Mouse (Mus musculus) lung, embryonic 16.5 days (tissue): ENCODE measurements around the gene Rpl5. TPM values are rescaled to one million over a fixed set of nuclear protein-coding genes. Genes with fewer than 3 reads are reported as not detected.
A peak's percentile ranks its signal among the peaks of the same experiment; 100 is the strongest.

Source experiments
- ATAC-seq: fragments of 200-750 bp; cut with Nextera tagmentation; 2 replicates; pipeline ENCODE4 v1.8.0; 2017; ENCODE audit warnings: low read depth, mild to moderate bottlenecking, moderate library complexity
- H3K27ac ChIP-seq: fragments of 300-500 bp; sonication (generic); 2 replicates; pipeline ENCODE4 v1.5.1; 2014; ENCODE audit warnings: mild to moderate bottlenecking, control low read depth, low read length
- H3K27me3 ChIP-seq: fragments of 300-500 bp; sonication (generic); 2 replicates; pipeline ENCODE4 v1.6.1; 2014; ENCODE audit warnings: low read depth, low read length, mixed read lengths; ENCODE audit not compliant: control insufficient read depth, insufficient read depth
- H3K36me3 ChIP-seq: fragments of 300-500 bp; sonication (generic); 2 replicates; pipeline ENCODE4 v1.6.1; 2014; ENCODE audit warnings: low read length; ENCODE audit not compliant: control insufficient read depth, insufficient read depth
- H3K4me1 ChIP-seq: fragments of 300-500 bp; sonication (generic); replicated peaks from 2 replicates; pipeline ENCODE4 v1.6.1; 2014; ENCODE audit warnings: low read length, mixed read lengths; ENCODE audit not compliant: control insufficient read depth, insufficient read depth
- H3K4me2 ChIP-seq: fragments of 300-500 bp; sonication (generic); 2 replicates; pipeline ENCODE4 v1.6.1; 2014; ENCODE audit warnings: low read depth, low read length, control low read depth
- H3K4me3 ChIP-seq: fragments of 300-500 bp; sonication (generic); 2 replicates; pipeline ENCODE4 v1.5.1; 2014; ENCODE audit warnings: mild to moderate bottlenecking, low read length, control low read depth
- H3K9ac ChIP-seq: fragments of 300-500 bp; sonication (generic); 2 replicates; pipeline ENCODE4 v1.6.1; 2014; ENCODE audit warnings: low read length, control low read depth
- H3K9me3 ChIP-seq: fragments of 300-500 bp; sonication (generic); 2 replicates; pipeline ENCODE4 v1.6.1; 2016; ENCODE audit warnings: low read length; ENCODE audit not compliant: control insufficient read depth
- WGBS: fragments of 180-500 bp; shearing (Covaris S2); extraction: QIAGEN DNeasy Blood & Tissue Kit; methylation state at CpG from one replicate; pipeline ENCODE4 v1.1.7; 2014; 5-methylcytosine and 5-hydroxymethylcytosine counted together
- polyA plus RNA-seq: library from polyadenylated mRNA; unstranded; fragments of >200 nt; fragmentation: Nextera tagmentation; extraction: Ambion mirVana; gene quantifications from 2 replicates; pipeline ENCODE4 v1.2.1, GENCODE M21; 2015

The Rpl5 gene
- 59.0 and 63.5 TPM in 2 replicates for polyA plus RNA-seq

DNA sequence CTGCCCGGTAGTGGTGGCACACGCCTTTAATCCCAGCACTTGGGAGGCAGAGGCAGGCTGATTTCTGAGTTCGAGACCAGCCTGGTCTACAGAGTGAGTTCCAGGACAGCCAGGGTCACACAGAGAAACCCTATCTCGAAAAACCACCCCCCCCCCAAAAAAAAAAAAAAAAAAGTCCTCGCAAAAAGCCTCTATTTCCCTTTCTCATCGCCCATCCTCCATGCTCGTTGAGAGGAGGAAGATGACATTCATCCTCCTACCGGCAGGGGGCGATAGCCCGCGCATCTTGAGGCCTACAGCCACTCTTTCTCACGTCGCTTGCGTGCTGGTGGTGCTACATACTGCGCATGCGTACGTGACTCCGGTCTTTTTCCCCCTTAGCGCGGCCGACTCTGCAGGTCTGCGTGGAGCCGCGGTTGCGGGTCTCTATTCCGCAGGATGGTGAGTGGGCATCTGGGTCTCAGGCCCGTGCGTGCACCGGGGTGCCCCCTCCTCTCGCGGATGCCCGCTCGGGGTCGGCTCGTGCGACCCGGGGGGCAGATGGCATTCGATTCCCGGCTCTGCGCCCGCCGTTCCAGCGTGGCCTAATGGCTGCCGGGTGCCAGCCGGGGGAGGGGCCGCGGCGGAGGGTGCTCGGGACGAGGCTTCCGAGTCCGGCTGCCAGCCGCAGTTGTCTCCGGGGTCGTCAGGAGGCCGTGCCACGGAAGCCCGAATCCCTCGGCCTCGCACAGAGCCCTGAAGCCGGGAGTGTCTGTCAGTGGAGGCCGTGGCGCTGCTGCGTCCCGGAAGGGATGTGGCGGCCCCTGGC, at the start of gene Rpl5:
Gene Rpl5 (plus strand): TSS at position 297 of the 808 bp plus-strand sequence.
- peak within 1 kb of the TSS; percentile 100 for H3K4me3 ChIP-seq
- peak within 1 kb of the TSS; percentile 86 for H3K4me2 ChIP-seq
- H3K27ac ChIP-seq: peak within 1 kb of the TSS; percentile 70
- peaks cover 5% of the 10 kb centered on the region; the same call in 1 of the 2 replicates for H3K4me1 ChIP-seq
- 4% methylated on average over 66 of the region's 66 CpGs for WGBS
- H3K36me3 ChIP-seq: peaks cover 27% of the 10 kb centered on the region
- H3K9me3 ChIP-seq: no peaks in the 10 kb centered on the region
- peak within 1 kb of the TSS; percentile 100 for H3K9ac ChIP-seq
- ATAC-seq: peak; percentile 98
- H3K27me3 ChIP-seq: no peaks in the 10 kb centered on the region

DNA sequence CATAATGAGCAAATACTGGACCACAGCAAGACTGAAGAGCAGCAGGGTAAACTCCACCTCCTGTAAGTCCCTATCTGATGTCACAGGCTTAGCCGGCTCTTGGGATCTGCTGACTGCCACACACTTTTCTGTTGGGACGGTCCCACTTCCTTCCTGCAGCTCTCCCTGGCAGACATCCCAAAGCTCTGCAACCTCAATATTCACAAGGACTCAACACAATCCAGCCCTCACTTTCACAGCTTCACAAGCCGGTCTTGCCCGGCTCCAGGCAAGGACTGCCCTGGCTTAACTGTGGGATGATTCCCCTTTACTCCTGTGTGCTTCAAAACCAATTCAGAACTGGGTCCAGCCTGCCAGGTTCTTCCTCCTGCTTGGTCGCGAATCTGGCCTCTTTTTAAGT, 46.5 kb upstream of the Rpl5 start:
- peak overlapping the region; percentile 24 for H3K4me2 ChIP-seq
- peak; percentile 90 for ATAC-seq

DNA sequence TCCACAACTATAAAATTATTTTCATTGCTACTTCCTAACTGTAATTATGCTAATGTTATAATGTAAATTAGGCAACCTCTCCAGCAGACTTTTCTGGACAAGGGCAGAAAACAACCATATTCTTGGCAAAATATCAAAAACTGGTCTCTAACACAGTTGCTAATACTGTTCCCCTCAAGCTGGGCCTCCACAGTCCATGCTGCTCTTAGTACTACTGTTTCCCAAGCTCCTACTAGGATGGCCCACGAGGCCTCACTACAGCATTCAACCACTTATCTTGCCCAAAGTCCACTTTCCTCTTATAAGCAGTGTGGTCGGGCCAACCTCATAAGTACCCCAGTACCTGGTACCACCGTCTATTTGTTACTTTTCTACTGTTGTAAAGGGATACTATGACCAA, 45.7 kb upstream of the Rpl5 start:
- peaks cover 2% of the 10 kb centered on the region; the same call in 1 of the 2 replicates for H3K9me3 ChIP-seq
- peaks cover 12% of the 10 kb centered on the region for H3K4me1 ChIP-seq
- ATAC-seq: peak; percentile 66
- no peak overlapping the region for H3K9ac ChIP-seq
- H3K27me3 ChIP-seq: no peaks in the 10 kb centered on the region
- H3K36me3 ChIP-seq: peaks cover 3% of the 10 kb centered on the region; the same call in 1 of the 2 replicates
- no peak overlapping the region for H3K4me3 ChIP-seq
- no peak overlapping the region for H3K27ac ChIP-seq
- H3K4me2 ChIP-seq: no peak overlapping the region
- WGBS: 60% methylated on average over 3 of the region's 3 CpGs

More for the DNA sequence above, 46.5 kb upstream of the Rpl5 start:
- peak overlapping the region; percentile 60; the same call in 1 of the 2 replicates for H3K27ac ChIP-seq
- no peaks in the 10 kb centered on the region for H3K27me3 ChIP-seq
- H3K4me3 ChIP-seq: no peak overlapping the region
- peaks cover 12% of the 10 kb centered on the region for H3K4me1 ChIP-seq
- peaks cover 2% of the 10 kb centered on the region; the same call in 1 of the 2 replicates for H3K9me3 ChIP-seq
- no peak overlapping the region for H3K9ac ChIP-seq
- WGBS: 18% methylated on average over 6 of the region's 6 CpGs
- peaks cover 3% of the 10 kb centered on the region; the same call in 1 of the 2 replicates for H3K36me3 ChIP-seq

DNA sequence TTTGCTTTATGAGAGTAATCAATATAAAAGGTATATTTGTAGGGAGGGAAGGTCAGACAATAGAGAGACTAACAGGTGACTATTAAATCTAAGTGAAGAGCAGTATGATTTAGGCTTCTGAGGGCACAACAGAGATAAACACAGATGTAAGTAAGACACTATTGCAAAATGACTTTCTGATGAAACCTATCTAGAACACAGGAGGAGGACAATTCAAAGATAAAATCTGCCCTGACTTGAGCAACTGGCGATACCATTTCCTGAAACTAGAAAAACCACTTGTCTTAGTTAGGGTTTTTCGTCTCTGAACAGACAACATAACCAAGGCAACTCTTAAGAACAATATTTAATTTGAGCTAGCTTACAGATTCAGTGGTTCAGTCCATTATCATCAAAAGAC, 44.8 kb upstream of the Rpl5 start:
- 66% methylated on average over 2 of the region's 2 CpGs for WGBS
- ATAC-seq: no peak
- no peak overlapping the region for H3K9ac ChIP-seq

DNA sequence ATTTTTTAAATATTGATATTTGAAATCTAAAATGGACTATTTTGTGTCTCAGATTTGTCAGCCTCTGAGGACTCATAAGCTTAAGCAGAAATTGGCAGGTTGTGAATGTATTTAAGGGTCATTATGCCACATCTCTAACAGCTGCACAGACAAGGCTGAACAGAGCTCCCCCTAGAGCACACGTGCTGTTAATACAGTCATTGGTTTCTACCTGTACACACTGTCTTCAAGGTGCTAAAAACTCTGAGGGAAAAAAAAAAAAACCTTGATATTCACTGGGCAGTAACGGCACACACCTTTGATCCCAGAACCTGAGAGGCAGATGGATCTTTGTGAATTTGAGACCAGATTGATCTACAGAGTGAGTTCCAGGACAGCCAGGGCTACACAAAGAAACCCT, 41.3 kb upstream of the Rpl5 start:
- WGBS: 43% methylated on average over 2 of the region's 2 CpGs
- peaks cover 8% of the 10 kb centered on the region for H3K4me1 ChIP-seq
- ATAC-seq: no peak

More for the DNA sequence above, 44.8 kb upstream of the Rpl5 start:
- no peak overlapping the region for H3K27ac ChIP-seq
- H3K4me2 ChIP-seq: no peak overlapping the region
- H3K4me1 ChIP-seq: peaks cover 12% of the 10 kb centered on the region
- no peaks in the 10 kb centered on the region for H3K27me3 ChIP-seq
- no peaks in the 10 kb centered on the region for H3K36me3 ChIP-seq
- no peaks in the 10 kb centered on the region for H3K9me3 ChIP-seq
- H3K4me3 ChIP-seq: no peak overlapping the region

DNA sequence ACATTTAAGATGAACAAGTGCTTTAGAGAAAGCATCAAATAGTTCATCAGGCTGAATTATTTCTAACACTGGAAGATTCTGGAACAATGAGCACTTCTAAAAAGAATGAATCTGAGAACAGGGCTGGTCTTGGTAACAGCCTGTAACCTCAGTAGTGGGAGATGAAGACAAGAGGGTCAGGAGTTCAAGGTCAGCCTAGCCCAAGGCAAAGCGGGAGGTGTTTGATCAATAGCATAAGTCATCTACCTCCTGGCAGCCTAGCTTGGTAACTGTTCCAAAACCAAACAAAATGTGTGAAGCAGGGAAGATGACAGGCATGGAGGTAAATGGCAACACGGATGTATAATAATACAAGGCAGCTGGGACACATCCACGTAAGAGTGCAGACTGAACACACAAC, 36.3 kb upstream of the Rpl5 start:
- H3K4me3 ChIP-seq: no peak overlapping the region
- peaks cover 6% of the 10 kb centered on the region for H3K4me1 ChIP-seq
- WGBS: 67% methylated on average over 3 of the region's 3 CpGs
- H3K4me2 ChIP-seq: no peak overlapping the region
- no peaks in the 10 kb centered on the region for H3K27me3 ChIP-seq
- no peak overlapping the region for H3K9ac ChIP-seq
- H3K27ac ChIP-seq: no peak overlapping the region
- no peaks in the 10 kb centered on the region for H3K36me3 ChIP-seq
- no peaks in the 10 kb centered on the region for H3K9me3 ChIP-seq
- ATAC-seq: no peak

More for the DNA sequence above, 41.3 kb upstream of the Rpl5 start:
- no peaks in the 10 kb centered on the region for H3K27me3 ChIP-seq
- no peak overlapping the region for H3K4me2 ChIP-seq
- no peak overlapping the region for H3K27ac ChIP-seq
- H3K9me3 ChIP-seq: no peaks in the 10 kb centered on the region
- H3K4me3 ChIP-seq: no peak overlapping the region
- no peaks in the 10 kb centered on the region for H3K36me3 ChIP-seq
- no peak overlapping the region for H3K9ac ChIP-seq

DNA sequence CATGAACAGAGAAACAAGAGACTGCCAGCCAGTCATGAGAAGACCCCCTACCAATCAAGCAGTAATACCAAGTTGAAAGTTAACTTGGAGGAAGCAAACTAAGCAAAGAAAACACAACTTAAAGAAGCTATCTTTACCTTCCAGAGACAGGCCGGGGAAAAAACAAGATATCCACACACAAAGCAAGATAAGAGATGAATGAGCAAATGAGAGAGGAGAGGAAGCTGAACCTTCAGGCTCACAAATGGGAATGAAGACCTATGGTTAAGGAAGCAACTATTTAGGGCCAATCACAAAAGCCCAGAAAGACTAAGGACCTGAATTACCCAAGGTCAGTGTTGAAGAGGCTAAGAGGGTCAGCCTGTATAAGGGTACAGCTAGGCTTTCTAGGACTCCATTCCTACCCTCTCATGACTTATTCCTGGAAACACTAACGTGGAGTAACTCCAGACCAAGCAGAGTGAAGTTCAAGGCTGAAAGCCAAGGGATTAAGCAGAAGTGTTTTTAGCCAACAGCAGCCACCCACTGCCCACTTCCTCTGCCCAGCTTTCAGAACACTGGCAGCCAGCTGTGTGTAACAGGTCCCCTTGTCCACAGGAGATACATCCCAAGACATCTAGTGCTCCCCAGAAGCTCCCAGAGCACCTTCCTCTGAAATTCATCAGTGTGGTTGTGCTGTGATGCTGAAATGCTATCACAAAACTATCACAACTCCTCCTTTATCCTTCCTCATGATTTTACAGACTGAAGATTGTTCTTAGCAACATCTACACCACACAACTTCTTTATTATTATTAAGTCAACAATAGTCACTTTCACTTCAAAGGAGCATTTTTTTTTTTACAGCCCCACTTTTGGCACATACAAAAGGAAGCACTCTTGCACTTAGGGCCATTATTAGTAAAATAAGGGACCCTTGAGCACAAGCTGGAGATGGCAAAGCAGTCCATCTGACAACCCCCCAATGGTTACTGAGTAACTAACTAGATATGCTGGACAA, 33.9 kb upstream of the Rpl5 start:
- no peaks in the 10 kb centered on the region for H3K9me3 ChIP-seq
- no peaks in the 10 kb centered on the region for H3K36me3 ChIP-seq
- H3K4me3 ChIP-seq: no peak overlapping the region
- H3K4me1 ChIP-seq: peaks cover 6% of the 10 kb centered on the region
- H3K27me3 ChIP-seq: no peaks in the 10 kb centered on the region; the same call in 1 of the 2 replicates
- no peak for ATAC-seq
- H3K27ac ChIP-seq: no peak overlapping the region
- no peak overlapping the region for H3K9ac ChIP-seq
- WGBS: 44% methylated on average over 2 of the region's 2 CpGs
- no peak overlapping the region for H3K4me2 ChIP-seq

DNA sequence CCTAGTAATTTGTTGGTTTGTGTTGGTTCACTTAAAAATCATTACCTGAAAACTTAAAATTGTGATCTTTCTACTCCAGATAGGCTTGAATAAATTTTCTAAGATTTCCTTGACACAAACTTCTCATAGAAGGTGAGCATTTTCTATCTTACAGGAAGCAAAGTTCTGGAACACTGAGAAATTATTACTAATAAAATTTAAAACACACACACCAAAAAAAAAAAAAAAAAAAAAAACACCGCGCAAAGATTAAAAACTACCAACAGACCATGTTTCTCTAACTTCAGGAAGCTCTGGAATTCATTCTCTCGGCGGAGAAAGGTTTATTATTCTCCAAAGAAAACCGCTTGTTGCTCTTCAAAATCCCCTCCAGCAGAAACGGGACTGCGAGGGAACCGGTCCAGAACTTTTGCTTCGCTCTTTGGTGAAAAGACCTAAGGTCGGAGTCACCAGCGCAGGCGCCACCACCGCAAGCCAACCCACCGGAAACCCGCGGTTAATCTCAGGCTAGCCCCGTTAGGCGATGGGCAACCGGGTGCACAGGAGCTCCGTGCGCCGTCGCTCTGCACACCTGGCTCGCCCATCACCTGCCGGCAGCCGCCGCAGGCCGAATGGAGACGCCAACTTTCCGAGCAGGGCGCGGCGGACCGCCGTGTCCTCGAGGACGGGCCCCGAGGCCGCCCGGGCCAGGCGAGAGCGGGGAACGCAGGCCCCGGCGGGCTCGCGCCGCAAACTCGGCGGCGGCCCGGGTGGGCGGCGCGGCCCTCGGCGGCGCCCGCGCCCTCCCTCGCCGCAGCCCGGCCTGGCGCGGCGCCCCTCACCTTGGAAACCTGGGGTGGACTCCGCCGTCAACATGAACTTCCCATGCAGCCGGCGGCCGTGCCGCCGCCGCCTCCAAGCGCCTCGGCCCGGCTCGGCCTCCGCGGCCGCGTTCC, 32.1 kb upstream of the Rpl5 start:
- H3K9ac ChIP-seq: peak overlapping the region; percentile 93
- peak overlapping the region; percentile 98 for H3K27ac ChIP-seq
- H3K4me3 ChIP-seq: peak overlapping the region; percentile 93
- no peaks in the 10 kb centered on the region for H3K9me3 ChIP-seq
- peaks cover 6% of the 10 kb centered on the region for H3K4me1 ChIP-seq
- no peaks in the 10 kb centered on the region for H3K36me3 ChIP-seq
- peak overlapping the region; percentile 77 for H3K4me2 ChIP-seq
- 0% methylated on average over 58 of the region's 82 CpGs for WGBS
- ATAC-seq: peak; percentile 76
- H3K27me3 ChIP-seq: no peaks in the 10 kb centered on the region; the same call in 1 of the 2 replicates
